Mouse (Mus musculus): ENCODE measurements around the gene Fam155a. TPM values are rescaled to one million over a fixed set of nuclear protein-coding genes. Genes with fewer than 3 reads are reported as not detected.
A peak's percentile ranks its signal among the peaks of the same experiment; 100 is the strongest.

Gene Fam155a
- total RNA-seq, 2 experiments from 2014 or later = not detected

DNA sequence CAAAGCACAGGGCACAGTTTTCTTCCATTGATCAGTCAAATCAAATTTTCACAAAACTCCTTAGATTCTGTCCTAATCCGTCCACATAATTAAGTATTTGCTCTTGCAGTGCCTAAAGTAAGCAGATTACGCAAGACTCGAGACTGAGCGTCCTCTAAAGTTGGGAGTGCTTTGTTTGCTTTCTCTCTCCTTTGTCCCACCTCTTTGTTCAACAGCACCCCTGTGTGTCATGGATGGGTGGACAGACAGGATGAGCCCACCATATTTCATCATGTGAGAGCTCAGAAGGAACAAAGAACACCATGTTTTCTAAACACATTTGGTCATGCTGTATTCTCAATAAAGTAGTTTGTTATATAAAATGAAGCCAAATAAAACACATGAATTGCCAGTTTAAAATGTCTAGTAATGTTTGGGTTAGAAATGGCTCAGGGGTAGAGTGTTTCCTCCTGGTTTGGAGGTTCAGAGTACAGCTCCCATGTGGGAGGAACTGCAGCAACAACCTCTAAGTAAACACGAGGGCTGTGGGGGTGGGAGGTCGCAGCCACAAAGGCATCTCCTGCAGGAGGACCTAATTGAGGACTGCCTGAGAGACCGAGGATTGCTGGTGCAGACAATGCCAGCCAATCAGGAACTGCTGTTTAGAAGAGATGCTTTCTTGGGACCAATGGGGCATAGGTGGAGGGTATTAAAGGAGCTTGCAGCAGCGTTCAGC, 482.8 kb downstream of the Fam155a start:
- DNase-seq (ENCODE audit: low spot score) = no peak

DNA sequence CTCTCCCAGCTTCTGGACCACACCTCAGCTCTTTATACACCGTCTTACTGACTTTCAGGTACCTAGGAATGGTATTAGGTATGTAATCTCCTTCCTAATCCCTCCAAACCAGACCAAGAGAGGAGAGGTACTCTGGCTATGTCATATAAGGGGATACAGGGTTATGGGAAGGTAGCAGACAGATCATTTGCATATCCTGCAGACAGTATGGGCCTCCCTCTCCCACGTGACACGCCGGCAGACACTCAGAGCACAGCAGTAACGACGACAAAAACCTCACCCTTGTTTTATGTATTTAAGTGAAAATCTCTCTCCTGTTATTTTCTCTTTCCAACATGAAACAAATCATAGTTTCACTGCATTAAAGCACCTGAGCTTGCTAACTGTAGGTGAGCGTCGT, 496.8 kb downstream of the Fam155a start:
- no peak for DNase-seq (ENCODE audit: low spot score)

DNA sequence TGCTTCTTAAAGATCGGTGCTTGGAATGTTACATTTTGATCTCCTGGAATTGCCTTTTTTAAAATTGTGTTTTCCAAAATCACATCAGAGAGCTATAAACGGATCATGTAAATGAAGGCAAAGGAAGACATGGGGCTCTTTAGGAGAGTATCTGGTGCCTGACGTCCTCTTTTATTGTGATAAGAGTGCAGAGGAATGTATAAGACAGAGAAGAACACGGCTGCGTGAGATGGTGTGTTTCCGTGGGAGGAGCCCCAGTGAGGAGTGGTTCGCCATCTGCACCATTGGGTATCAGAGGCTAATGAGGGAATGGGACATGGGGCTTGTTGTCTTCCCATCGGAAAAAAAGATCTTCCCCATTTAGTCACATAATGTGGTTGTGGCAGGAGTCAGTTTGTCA, 506.6 kb downstream of the Fam155a start:
- DNase-seq (ENCODE audit: low spot score) = no peak

DNA sequence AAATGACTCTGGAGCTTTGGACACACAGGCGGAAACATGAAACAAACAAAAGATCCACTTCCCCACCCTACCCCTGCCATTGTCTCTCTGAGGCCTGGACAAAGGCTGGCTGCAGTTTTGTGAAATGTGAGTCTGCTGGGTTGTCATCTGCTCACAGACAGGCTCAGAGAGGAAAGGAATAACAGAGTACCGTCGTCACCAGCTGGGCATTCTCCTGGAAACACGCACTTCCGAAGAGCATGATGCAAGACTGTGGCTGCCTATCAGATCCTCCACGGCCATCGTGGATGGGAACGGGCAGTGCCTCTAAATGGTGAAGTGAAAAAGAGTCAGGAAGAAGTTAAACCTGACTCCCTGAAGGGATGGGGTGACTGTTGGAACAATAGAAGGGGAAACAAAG, 509.4 kb downstream of the Fam155a start:
- no peak for DNase-seq (ENCODE audit: low spot score)

DNA sequence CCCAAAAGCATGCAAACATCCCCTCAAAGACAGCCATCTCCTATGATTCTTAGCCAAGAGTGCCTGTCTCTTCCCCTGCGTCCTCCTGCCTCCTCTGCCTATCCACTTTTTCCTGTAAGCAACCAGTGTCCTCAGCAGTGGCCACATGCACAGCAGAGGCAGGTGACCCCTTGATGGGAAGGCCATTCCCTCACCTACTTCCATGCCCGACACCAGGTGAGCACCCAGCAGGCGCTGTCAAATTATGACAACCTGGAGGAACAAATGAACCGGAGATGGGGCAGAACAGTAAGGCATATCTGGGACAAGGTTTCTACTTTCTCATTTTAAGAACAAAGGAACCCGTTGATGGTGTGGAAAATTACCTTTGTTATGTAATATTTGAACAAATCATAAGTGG, 515.6 kb downstream of the Fam155a start:
- DNase-seq (ENCODE audit: low spot score) = no peak

DNA sequence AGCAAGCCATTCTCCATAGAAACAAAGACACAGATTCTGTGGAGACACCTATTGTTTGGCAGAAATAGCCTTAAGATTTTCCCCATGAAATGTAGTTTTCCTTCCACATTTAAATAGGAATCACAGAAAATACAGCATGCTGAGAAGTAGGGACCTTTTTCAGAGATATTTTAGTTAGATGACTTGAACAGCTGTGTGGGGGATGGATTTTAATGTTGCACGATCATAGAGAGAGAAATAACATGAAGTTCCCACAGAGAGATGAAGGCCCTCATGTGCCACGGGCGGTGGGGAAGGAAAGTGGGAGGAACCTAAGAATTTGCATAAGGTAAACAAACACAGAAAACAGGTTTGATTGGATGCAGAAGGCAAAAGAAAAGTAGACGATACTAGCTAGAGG, 518.0 kb downstream of the Fam155a start:
- DNase-seq (ENCODE audit: low spot score) = no peak

DNA sequence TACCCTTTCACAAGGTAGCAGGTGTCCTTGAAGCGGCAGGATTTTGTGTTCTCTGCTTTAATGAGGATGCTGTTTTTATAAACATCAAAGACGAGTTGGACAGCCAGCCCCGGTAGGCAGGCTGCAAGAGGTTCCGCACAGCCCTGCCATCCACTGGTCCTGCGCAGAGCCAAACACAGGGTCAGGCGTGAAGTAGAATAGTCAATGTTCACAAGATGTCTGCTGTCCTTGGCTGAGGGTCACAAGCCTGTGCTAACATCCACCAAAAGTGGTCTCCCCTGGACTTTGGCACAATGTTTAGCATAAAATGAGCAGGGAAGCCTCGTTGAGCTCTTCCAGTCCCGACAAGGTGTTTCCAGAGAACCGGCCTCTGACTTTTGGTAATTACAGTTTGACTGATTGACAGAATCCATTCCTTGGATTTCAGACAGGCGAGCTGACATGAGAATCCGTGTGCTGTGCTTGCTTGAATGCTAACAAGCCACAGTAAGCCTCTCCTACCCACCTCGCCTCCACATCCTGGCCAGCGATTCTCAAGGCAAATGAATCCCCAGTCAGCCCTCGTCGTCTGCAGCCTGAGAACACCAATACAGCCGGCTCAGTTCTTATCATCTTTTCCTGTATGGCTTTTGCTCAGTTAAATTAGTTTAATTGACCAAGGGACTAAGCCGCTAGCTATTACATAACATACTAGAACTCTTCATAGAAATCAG, 522.7 kb downstream of the Fam155a start:
- no peak for DNase-seq (ENCODE audit: low spot score)

DNA sequence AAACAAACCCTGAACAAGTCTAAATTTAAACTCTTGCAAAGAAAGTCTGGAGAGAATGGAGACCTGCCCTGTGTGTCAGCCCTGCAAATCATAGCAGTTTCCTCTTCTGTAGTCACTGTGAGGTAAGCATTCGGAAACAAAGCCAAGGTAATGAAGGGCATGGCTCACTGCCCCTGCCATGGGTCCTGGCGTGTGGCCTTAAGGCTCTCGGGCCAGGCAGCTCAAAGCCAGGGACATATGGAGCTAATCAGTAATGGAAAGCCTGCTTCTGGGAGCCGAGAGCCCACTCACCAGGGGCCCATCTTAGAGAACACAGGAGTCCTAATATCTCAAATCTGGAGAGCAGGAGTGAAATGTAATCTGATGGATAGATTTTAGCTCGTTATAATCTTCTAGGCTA, 525.0 kb downstream of the Fam155a start:
- no peak for DNase-seq (ENCODE audit: low spot score)

DNA sequence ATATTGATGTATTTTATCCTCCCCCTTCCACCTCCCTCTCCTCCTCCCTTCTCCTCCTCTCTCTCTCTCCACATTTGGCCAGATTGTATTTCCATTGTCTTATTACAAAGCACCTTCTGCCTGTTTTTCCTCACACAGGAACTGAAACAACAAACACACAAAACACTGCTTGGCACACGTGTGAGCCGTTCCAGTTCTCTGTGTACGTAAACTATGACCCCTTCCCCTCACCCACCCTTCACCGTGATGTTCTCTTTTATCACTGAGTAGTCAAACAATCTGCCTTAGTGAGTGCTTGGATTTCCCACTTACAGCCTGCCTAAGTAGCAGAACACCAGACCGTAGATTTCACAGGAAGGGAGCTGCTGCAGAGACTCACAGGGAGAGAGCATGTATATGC, 530.0 kb downstream of the Fam155a start:
- DNase-seq (ENCODE audit: low spot score) = no peak

DNA sequence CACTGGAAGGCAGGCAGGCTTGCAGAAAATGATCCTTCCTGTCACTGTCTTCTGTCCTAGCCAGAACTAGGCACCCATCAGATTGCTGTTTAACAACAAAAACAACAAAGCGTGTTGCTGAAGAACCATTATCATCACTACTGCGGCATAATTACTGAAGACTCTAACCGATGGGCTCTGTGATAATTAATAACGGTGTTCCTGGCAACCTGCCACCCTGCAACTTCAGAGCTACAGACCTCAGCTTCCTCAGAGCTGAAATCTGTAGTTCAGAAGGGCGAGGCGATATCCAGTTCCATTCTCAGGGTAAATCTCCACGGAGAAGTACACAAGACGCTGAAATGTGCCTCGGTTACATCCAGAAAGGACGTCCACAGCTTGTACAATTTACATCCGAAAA, 531.2 kb downstream of the Fam155a start:
- no peak for DNase-seq (ENCODE audit: low spot score)

DNA sequence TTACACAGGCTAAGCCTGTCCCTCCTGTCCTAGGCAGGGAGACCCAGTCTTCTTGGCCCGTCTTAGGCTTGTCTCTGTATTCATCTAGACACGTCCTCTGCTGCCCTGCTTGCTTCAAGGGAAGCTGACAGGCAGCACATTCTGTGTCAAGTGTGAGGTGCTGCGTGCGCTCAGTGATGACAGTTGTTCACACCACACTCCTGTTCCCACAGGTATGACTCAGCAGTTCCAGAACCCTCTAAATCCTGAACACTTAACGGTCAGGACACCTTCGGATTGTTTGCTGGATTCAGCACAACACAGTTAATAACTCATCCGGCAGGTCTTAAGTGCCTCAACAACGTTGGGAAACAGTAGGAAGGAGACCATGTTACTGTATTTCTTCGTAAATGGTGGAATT, 532.0 kb downstream of the Fam155a start:
- DNase-seq (ENCODE audit: low spot score) = no peak

DNA sequence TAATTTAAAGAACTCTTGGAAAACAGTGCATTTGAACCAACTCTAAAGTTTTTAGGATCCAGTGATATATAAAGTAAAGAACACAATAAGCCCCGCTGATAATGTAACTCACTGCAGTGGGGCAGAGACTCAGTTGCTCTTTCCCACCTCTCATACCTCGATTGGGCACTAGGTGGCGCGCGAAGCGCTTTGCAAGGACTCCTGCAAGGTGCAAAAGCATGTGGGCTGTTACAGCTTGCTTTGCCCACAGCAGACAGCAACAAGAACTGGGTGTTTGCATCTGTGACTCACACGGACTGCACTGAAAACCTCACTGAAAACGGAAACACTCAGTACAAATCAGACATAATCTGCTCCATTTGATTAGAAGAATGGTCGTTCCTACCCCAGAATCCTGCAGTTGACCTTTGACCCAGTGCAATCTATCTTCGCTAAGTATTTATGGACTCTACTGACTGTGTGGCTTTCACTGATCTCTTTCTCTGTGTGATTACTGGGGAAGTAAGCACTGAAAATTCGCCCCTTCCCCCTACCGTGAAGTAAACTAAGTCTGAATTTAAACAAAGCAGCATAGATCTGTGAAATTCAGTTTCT, 537.5 kb downstream of the Fam155a start:
- peak; percentile 65 for DNase-seq (ENCODE audit: low spot score)

DNA sequence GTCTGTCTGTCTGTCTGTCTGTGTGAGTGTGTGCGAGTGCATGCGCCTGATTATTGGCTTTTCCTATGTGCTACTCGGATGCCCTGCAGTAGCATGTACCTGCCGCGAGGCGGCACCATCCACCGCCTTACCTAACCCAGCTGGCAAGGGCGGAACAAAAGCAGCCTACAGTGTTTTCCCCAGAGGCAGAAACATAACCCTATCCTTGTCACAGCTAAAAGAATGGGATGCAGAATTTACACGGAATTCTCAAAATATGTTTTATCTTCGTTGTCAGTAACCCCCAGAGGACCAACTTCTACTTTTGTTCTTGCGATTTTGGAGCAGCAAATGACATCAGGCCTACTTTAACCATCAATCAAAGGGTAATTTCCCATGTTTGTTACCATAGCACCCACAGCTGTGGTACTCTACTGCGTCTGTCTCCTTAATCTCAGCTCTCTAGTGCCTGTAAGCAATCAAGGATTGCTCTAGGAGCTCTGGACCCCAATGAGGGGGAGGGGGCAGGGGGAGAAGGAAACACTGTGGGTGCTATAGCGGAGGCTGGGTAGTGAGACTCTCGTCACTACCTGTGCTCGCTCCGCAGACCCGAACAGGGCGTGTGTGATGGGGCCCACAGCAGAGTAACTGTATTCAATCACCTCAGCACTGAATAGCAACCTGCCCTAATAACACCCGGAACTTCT, 543.0 kb downstream of the Fam155a start:
- DNase-seq (ENCODE audit: low spot score) = peak; percentile 18

DNA sequence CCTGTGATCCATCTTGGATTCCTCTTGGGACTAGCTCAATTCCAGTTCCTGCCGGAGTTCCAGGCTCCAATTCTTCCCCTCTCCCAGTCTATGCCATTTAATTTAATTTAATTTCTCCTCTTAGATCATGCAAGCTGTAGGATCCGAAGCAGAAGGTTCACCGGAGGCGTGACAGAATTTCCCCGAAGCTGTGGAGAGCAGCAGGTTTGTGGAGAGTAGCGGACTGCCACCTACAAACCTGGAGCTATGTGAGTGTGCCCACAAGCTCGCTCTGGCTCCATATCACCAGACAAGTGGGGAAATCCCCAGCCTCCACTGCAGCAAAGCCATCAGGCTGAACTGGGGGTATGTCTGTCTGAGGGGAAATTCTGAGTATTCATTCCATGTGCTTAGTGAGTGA, 544.2 kb downstream of the Fam155a start:
- no peak for DNase-seq (ENCODE audit: low spot score)

DNA sequence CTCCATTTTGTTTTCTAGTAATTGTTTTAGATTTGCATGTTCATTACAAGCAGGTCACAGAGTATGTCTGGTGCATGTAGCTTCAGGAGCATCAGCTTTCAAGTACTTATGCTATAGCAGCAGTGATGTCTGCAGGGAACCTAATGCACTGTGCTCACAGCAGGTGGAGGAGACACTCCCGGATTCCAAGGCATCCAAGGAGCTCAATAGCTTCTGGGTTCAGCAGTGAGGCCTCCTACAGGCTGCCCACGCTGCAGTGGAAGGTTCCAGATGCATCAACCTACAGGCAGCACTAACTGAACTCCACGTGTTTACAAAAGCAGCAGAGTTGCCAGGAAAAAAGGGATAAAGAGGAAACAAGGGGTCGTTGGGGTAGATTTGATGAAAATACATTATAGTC, 559.2 kb downstream of the Fam155a start:
- DNase-seq (ENCODE audit: low spot score) = no peak

DNA sequence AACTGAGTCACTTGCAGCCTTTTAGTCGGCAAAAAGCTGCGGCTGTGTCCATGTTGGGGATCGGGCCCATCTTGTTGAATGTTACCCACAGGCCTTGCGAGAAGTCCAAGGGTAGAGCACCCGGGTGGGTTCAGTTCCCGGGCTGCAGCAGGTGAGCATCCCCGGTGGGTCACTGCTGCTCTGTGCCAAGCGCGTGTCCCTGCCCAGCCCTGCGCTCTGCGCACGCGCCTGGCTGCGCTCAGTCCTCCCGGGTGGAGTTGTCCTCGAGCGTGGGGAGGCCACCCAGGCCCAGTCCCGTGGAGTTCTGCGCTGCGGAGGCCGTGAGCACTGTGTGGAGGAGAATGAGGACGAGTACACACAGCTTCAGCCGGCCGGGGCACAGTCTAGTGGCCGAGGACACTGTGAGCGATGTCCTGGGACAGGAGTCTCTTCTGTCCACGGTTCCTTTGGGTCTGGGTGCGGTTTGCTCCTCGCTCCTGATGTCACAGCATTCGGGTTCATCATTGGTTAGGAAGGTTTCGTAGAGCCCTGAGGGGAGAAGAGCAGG, 563.4 kb downstream of the Fam155a start:
- DNase-seq (ENCODE audit: low spot score) = no peak

DNA sequence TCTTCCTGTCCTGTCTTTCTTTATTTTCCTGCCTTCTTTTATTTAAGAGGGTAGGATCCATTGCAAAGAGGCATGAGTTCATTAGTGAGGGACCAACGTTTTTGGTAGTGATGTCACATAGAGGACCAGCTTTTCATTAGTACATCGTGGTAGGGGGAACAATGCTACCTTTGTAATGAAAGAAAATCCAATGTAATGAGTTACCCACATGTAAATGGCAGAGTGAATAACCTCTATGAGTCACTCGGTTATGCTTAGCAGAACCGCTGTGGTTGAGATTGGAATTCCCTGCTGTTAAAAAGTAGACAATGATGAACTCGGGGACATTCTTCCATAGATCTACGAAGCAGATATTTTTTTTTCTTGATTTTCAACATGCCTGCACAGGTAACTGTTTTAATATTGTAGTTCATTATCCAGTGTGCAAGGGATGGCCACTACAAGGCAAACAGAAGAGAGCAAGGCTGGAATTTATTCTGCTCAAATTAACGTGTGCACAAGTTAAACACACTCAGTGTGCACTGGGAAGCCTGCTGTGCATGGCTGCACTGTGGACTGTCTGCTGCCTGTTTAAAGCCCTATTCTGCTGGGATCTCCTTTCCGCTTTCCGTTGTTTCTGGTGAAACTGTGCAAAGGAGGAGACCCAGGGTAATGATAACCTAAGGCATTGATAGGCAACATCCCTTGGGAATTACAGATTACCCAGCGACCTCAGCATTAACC, 566.5 kb downstream of the Fam155a start:
- DNase-seq (ENCODE audit: low spot score) = no peak

DNA sequence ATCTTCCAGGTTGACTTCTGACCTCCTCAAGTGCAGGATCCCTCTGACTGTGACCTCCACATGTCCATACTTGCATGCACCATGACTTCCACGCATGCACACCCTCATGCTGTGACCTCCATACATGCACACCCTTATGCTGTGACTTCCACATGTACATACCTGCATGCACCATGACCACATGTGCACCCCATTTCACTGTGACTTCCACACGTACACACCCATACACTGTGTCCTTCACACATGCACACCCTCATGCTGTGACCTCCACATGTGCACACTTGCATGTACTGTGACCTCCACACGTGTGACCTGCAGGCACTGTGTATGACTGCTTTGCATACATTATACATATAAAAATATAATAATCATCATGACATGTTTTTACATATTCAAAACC, 570.9 kb downstream of the Fam155a start:
- DNase-seq (ENCODE audit: low spot score) = no peak

DNA sequence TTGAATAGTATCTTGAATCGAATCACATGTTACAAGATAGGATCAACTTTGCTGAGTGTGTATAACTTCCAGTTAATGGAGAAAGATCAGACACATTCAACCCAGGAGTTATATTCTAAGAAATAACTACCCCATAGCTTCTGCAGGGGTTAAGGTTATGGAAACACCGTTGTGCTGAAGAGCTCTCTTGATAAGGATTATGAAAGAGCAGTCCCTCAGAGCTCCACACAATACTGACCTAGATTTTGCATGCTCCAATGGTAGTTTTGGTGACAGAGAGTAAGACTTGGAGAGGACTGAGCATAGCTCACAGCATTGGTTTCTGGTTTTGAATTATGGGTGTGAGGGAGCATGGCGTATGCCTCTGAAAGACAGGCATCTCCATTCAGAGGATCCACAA, 579.3 kb downstream of the Fam155a start:
- no peak for DNase-seq (ENCODE audit: low spot score)

DNA sequence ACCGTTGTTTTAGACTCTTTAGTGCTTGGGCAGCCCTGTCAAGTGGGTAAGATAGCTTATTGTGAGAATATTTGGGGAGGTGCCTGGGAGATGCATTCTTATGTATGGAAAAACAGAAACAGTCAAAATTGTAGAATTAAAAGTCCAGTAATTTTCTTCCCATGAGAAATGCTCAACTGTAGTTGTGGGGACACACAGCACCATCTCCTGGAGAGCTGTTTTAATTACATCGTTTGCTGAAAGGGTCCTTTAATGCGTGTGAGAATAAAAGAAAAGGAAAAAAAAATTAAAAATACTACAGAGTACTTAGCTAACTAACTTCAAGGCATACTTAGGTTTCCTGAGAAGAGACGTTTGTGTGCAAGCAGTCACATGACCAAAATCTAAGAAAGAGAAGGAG, 582.3 kb downstream of the Fam155a start:
- no peak for DNase-seq (ENCODE audit: low spot score)

DNA sequence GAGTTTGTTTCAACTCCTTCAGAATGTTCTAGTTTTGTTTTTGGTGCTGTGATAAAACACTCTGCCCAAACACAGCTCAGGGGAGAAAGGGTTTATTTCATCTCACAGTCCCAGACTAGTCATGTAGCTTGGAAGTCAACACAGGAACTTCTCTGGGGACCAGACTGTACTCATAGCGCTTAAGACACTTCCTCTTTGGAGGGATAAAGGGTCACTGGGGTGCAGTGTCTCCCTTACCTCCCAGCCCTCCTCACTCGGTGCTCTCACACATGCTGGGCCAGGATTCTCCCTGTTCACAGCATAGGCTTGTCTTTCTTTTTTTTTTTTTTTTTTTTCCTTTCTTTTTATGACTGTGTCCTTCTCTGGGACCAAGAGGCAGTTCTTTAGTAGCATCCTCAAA, 585.8 kb downstream of the Fam155a start:
- DNase-seq (ENCODE audit: low spot score) = no peak
